Mouse (Mus musculus) CH12.LX (cell line): ENCODE results near the gene Lonrf3. TPM values are rescaled to one million over a fixed set of nuclear protein-coding genes. Genes with fewer than 3 reads are reported as not detected.

Source experiments
- DNase-seq: peaks from one replicate; pipeline ENCODE4 v3.0.0-alpha.2; 2013; ENCODE audit errors: extremely low read depth
- H3K27ac ChIP-seq: 2 replicates; pipeline ENCODE4 v1.5.1; 2012; ENCODE audit warnings: low read depth, mild to moderate bottlenecking, control low read depth, moderate library complexity; ENCODE audit not compliant: insufficient read depth
- H3K27me3 ChIP-seq: replicated peaks from 2 replicates; pipeline ENCODE3; 2012; ENCODE audit warnings: inconsistent platforms
- H3K36me3 ChIP-seq, 2 experiments: replicated peaks in 1 of 2; 2 replicates each; pipeline versions ENCODE3 to v1.6.1; 2012; ENCODE audit warnings: inconsistent platforms in 1 of 2, low read length in 1 of 2, mild to moderate bottlenecking in 1 of 2, mixed read lengths in 1 of 2, moderate library complexity in 1 of 2; ENCODE audit not compliant: control insufficient read depth in 1 of 2, insufficient read depth in 1 of 2
- H3K4me1 ChIP-seq, 2 experiments: 2 replicates each; pipeline ENCODE4 v1.6.1; 2012; ENCODE audit warnings: inconsistent platforms in 1 of 2, moderate library complexity in 1 of 2; ENCODE audit not compliant: insufficient read depth in 2 of 2, control insufficient read depth in 1 of 2
- H3K4me2 ChIP-seq: 2 replicates; pipeline ENCODE4 v1.6.1; 2012; ENCODE audit warnings: low read depth, mild to moderate bottlenecking, control low read depth; ENCODE audit not compliant: poor library complexity, insufficient read depth, severe bottlenecking
- H3K4me3 ChIP-seq, 3 experiments: fragments of 150-350 bp in 1 of 3; sonication (generic) in 1 of 3; replicated peaks in 1 of 3; 2 replicates each; pipeline versions ENCODE3 to v1.5.1; 2011 to 2012; ENCODE audit warnings: low read depth in 2 of 3, low read length in 2 of 3, mild to moderate bottlenecking in 2 of 3, moderate library complexity in 2 of 3, control low read depth in 1 of 3, improper control_type of control experiment in 1 of 3, inconsistent platforms in 1 of 3, mixed read lengths in 1 of 3; ENCODE audit not compliant: poor library complexity in 1 of 3
- H3K79me2 ChIP-seq: replicated peaks from 2 replicates; pipeline ENCODE4 v1.6.1; 2012; ENCODE audit warnings: mild to moderate bottlenecking, moderate library complexity; ENCODE audit not compliant: control insufficient read depth, poor library complexity, insufficient read depth, severe bottlenecking; ENCODE audit errors: extremely low read depth
- H3K9ac ChIP-seq: 2 replicates; pipeline ENCODE4 v1.6.1; 2012; ENCODE audit warnings: low read depth, mild to moderate bottlenecking, control low read depth, moderate library complexity; ENCODE audit not compliant: insufficient read depth
- H3K9me3 ChIP-seq: replicated peaks from 2 replicates; pipeline ENCODE3; 2012; ENCODE audit warnings: low read length, inconsistent platforms, mixed read lengths
- CHD2 ChIP-seq: IDR thresholded peaks from 2 replicates; pipeline ENCODE4 v1.6.1; 2011; ENCODE audit warnings: low read length, improper control_type of control experiment
- CTCF ChIP-seq, 2 experiments: IDR thresholded peaks in 1 of 2; conservative IDR thresholded peaks in 1 of 2; 2 replicates each; pipeline ENCODE4 v1.5.1; 2011 to 2012; ENCODE audit warnings: low read depth in 2 of 2, low read length in 2 of 2, improper control_type of control experiment in 1 of 2, inconsistent platforms in 1 of 2, mild to moderate bottlenecking in 1 of 2, moderate library complexity in 1 of 2
- ETS1 ChIP-seq: conservative IDR thresholded peaks from 2 replicates; pipeline ENCODE4 v1.6.1; 2012; ENCODE audit warnings: low read depth, mild to moderate bottlenecking, inconsistent platforms, low read length, improper control_type of control experiment, moderate library complexity
- IRF4 ChIP-seq: IDR thresholded peaks from 2 replicates; pipeline ENCODE4 v1.6.1; 2014; ENCODE audit warnings: low read depth, mild to moderate bottlenecking, inconsistent platforms, low read length, improper control_type of control experiment
- JUN ChIP-seq: IDR thresholded peaks from 2 replicates; pipeline ENCODE4 v1.6.1; 2011; ENCODE audit warnings: low read depth, mild to moderate bottlenecking, low read length, improper control_type of control experiment, moderate library complexity; ENCODE audit not compliant: insufficient read depth
- JUND ChIP-seq: conservative IDR thresholded peaks from 2 replicates; pipeline ENCODE4 v1.6.1; 2011; ENCODE audit warnings: low read depth, low read length, improper control_type of control experiment
- MAFK ChIP-seq: IDR thresholded peaks from 2 replicates; pipeline ENCODE4 v1.6.1; 2011; ENCODE audit warnings: low read length, improper control_type of control experiment; ENCODE audit not compliant: insufficient replicate concordance
- MAX ChIP-seq: IDR thresholded peaks from 2 replicates; pipeline ENCODE4 v1.6.1; 2011; ENCODE audit warnings: low read length, improper control_type of control experiment
- MAZ ChIP-seq: IDR thresholded peaks from 2 replicates; pipeline ENCODE4 v1.6.1; 2012; ENCODE audit warnings: low read depth, mild to moderate bottlenecking, inconsistent platforms, low read length, improper control_type of control experiment, moderate library complexity
- MXI1 ChIP-seq: IDR thresholded peaks from 2 replicates; pipeline ENCODE4 v1.6.1; 2011; ENCODE audit warnings: mild to moderate bottlenecking, low read depth, low read length, improper control_type of control experiment
- NELFE ChIP-seq: IDR thresholded peaks from 2 replicates; pipeline ENCODE4 v1.6.1; 2011; ENCODE audit warnings: low read depth, low read length, improper control_type of control experiment
- NRF1 ChIP-seq: IDR thresholded peaks from 2 replicates; pipeline ENCODE4 v1.6.1; 2014; ENCODE audit warnings: low read depth, mild to moderate bottlenecking, inconsistent platforms, low read length, improper control_type of control experiment, moderate library complexity
- POLR2AphosphoS2 ChIP-seq: IDR thresholded peaks from 2 replicates; pipeline ENCODE4 v1.6.1; 2011; ENCODE audit warnings: low read depth, low read length, improper control_type of control experiment
- RAD21 ChIP-seq: IDR thresholded peaks from 2 replicates; pipeline ENCODE4 v1.6.1; 2011; ENCODE audit warnings: low read depth, mild to moderate bottlenecking, low read length, improper control_type of control experiment, moderate library complexity
- SIN3A ChIP-seq: IDR thresholded peaks from 2 replicates; pipeline ENCODE4 v1.6.1; 2012; ENCODE audit warnings: low read length, improper control_type of control experiment, inconsistent platforms
- SMC3 ChIP-seq: IDR thresholded peaks from 2 replicates; pipeline ENCODE4 v1.6.1; 2011; ENCODE audit warnings: low read depth, low read length, improper control_type of control experiment
- TBP ChIP-seq: conservative IDR thresholded peaks from 2 replicates; pipeline ENCODE4 v1.6.1; 2011; ENCODE audit warnings: low read depth, low read length, improper control_type of control experiment
- USF1 ChIP-seq: IDR thresholded peaks from 2 replicates; pipeline ENCODE4 v1.6.1; 2014; ENCODE audit warnings: low read depth, mild to moderate bottlenecking, inconsistent platforms, low read length, improper control_type of control experiment
- ZNF384 ChIP-seq: IDR thresholded peaks from 2 replicates; pipeline ENCODE4 v1.6.1; 2012; ENCODE audit warnings: low read depth, low read length, improper control_type of control experiment, inconsistent platforms
- dilution Hi-C: fragments of 300-500 bp; cut with MboI; formaldehyde crosslinking; loops from 2 replicates; pipeline ENCODE4 v1.14.3; 2020; ENCODE audit warnings: low sequenced_read_pairs; ENCODE audit not compliant: extremely low pct_unique_long_range_greater_than_20kb, extremely low pct_ligation_motif_present
- in situ Hi-C: fragments of 300-500 bp; cut with MboI; formaldehyde crosslinking; loops from 3 replicates; pipeline ENCODE4 v1.14.3; 2019; ENCODE audit warnings: low sequenced_read_pairs, low pct_ligation_motif_present, low pct_unique_long_range_greater_than_20kb, mixed read lengths
- polyA plus RNA-seq: library from polyadenylated mRNA; unstranded; fragments of >175 nt; gene quantifications from 2 replicates; pipeline ENCODE4 v1.2.1, GENCODE M21; 2012; ENCODE audit warnings: low read depth; ENCODE audit not compliant: insufficient read length
- total RNA-seq, 2 experiments: library from RNA; depleted of rRNA; stranded (reverse); fragments of 300-350 nt in 1 of 2; fragments of >200 nt in 1 of 2; gene quantifications; 2 replicates each; pipeline ENCODE4 v1.2.3; 2012 to 2014

The Lonrf3 gene
- total and polyA plus RNA-seq, 3 experiments, result not detected

DNA sequence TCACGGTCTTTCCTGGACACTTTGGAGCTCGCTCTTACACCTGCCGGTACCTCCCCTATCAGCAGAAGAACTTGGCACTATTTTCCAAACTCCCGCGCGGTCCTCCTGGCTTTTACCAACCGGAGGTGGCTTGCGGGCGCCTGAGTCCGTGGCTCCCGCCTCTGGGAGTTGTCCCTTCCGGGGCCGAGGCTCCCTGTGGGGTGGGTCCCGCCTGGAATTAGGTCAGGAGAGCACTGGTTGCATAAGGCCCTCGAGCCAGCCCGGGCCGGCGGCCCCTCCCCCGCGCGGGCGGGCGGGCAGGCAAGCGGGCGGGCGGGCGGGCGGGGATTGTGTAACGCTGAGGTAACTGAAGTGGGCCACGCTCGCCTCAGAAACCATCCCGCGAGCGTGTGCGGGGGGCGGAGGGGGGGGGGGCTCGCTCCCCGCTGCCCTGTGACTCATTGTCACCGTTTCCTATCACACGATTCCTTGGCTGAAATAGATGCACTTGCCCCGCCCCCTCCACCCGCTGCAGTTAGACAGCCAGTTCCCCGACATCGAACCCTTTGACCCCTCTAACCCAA is 1.8 kb downstream of the Lonrf3 start:
- dilution Hi-C loops, result no loop called here
- H3K27me3 ChIP-seq, result no peaks in the 10 kb centered on the region

GRCm38 (mm10) chrX:36352446-36352845 is 24.3 kb downstream of the Lonrf3 start:
- DNase-seq, result peak; percentile 29
- no peaks in the 10 kb centered on the region for H3K36me3 ChIP-seq
- H3K4me3 ChIP-seq, result no peak overlapping the region
- no peaks in the 10 kb centered on the region for H3K9me3 ChIP-seq
- no peak overlapping the region for H3K4me2 ChIP-seq
- no peak for TF ChIP-seq NRF1
- TF ChIP-seq ZNF384, result no peak
- peak in 1 of 2 experiments; percentile 54; a peak in 3 of 4 replicates for TF ChIP-seq CTCF (conservative IDR thresholded peaks at IDR 0.05 in 1 of 2, IDR thresholded peaks at IDR 0.05 in 1 of 2; ENCODE audit: low read depth in 2 of 2, low read length in 2 of 2)
- TF ChIP-seq IRF4, result no peak
- peak; percentile 24 for TF ChIP-seq SMC3
- no peak overlapping the region for H3K27ac ChIP-seq
- no peaks in the 10 kb centered on the region for H3K4me1 ChIP-seq
- dilution Hi-C loops (no loop called here), in situ Hi-C loops (no loop called here)
- no peaks in the 10 kb centered on the region for H3K79me2 ChIP-seq
- H3K9ac ChIP-seq, result no peak overlapping the region
- no peaks in the 10 kb centered on the region for H3K27me3 ChIP-seq

More for the DNA sequence above, 1.8 kb downstream of the Lonrf3 start:
- Histone ChIP-seq H3K79me2 (no peaks in the 10 kb centered on the region), H3K27ac (no peak overlapping the region), H3K4me2 (no peak overlapping the region), H3K9ac (no peak overlapping the region), H3K4me1 (no peaks in the 10 kb centered on the region), H3K4me3 (no peak overlapping the region)
- no peak for DNase-seq
- in situ Hi-C loops, result no loop called here
- TF ChIP-seq IRF4, result no peak
- TF ChIP-seq MXI1, result no peak
- TF ChIP-seq MAX, result no peak
- TF ChIP-seq USF1, result no peak
- no peak for TF ChIP-seq MAFK
- no peak for TF ChIP-seq RAD21
- no peak for TF ChIP-seq MAZ
- no peak for TF ChIP-seq JUND
- no peak for TF ChIP-seq POLR2AphosphoS2
- no peak for TF ChIP-seq ETS1
- no peak for TF ChIP-seq NRF1
- no peak for TF ChIP-seq JUN
- no peak for TF ChIP-seq NELFE
- TF ChIP-seq TBP, result no peak
- no peak for TF ChIP-seq SIN3A
- TF ChIP-seq CHD2, result no peak
- TF ChIP-seq, all 38 proteins: peak for 0
- Histone ChIP-seq H3K9me3 (peaks cover 5% of the 10 kb centered on the region), H3K36me3 (no peaks in the 10 kb centered on the region)
